Mouse (Mus musculus): ENCODE measurements around the gene Tpm4. TPM values are rescaled to one million over a fixed set of nuclear protein-coding genes. Genes with fewer than 3 reads are reported as not detected.
A peak's percentile ranks its signal among the peaks of the same experiment; 100 is the strongest.
"Not testable (repeated sequence)": the region's sequence is repeated elsewhere in the genome, so short reads cannot be mapped to it uniquely, and the experiment has no call there.

Gene Tpm4
- 77.7 and 84.6 TPM in 2 replicates for polyA plus RNA-seq (2015; fragmentation: Nextera tagmentation; extraction: Ambion mirVana)

GRCm38 (mm10) chr8:72134756-72135445, at the start of gene Tpm4:
Tpm4 (plus strand) TSS chr8:72134975.
- 2% methylated on average over 40 of the region's 49 CpGs for WGBS (ENCODE audit: insufficient replicate concordance)
- Histone ChIP-seq H3K9ac (ENCODE audit: low read depth, low read length) (peak within 1 kb of the TSS; percentile 67), H3K36me3 (ENCODE audit: control insufficient read depth, insufficient read depth) (no peaks in the 10 kb centered on the region; the same call in 1 of the 2 replicates), H3K4me3 (ENCODE audit: low read depth, low read length) (peak within 1 kb of the TSS; percentile 65), H3K27me3 (ENCODE audit: control insufficient read depth, insufficient read depth, low read depth, low read length) (peaks cover 27% of the 10 kb centered on the region), H3K4me1 (ENCODE audit: control insufficient read depth, low read depth, low read length) (peaks cover 3% of the 10 kb centered on the region; the same call in 1 of the 2 replicates), H3K4me2 (ENCODE audit: low read depth, low read length) (peak within 1 kb of the TSS; percentile 67), H3K9me3 (replicated peaks; ENCODE audit: control insufficient read depth, low read length) (no peaks in the 10 kb centered on the region), H3K27ac (ENCODE audit: low read length) (peak within 1 kb of the TSS; percentile 83)
- ATAC-seq (ENCODE audit: low read depth) = peak; percentile 84

- H3K36me3 ChIP-seq (ENCODE audit: control insufficient read depth, insufficient read depth); H3K4me3 ChIP-seq (ENCODE audit: low read depth, low read length); H3K27me3 ChIP-seq (ENCODE audit: control insufficient read depth, insufficient read depth, low read depth, low read length); H3K9me3 ChIP-seq (replicated peaks; ENCODE audit: control insufficient read depth, low read length); ATAC-seq (ENCODE audit: low read depth); H3K4me2 ChIP-seq (ENCODE audit: low read depth, low read length); H3K9ac ChIP-seq (ENCODE audit: low read depth, low read length); H3K27ac ChIP-seq (ENCODE audit: low read length); H3K4me1 ChIP-seq (ENCODE audit: control insufficient read depth, low read depth, low read length): not testable (repeated sequence)
- WGBS (ENCODE audit: insufficient replicate concordance) = 62% methylated on average over 3 of the region's 3 CpGs
Measured at GRCm38 (mm10) chr8:72087611-72088010, 47.2 kb upstream of the Tpm4 start.

GRCm38 (mm10) chr8:72096721-72097120, 38.1 kb upstream of the Tpm4 start:
- H3K27ac ChIP-seq (ENCODE audit: low read length) = not testable (repeated sequence)

GRCm38 (mm10) chr8:72099377-72100103, 35.2 kb upstream of the Tpm4 start:
- ATAC-seq (ENCODE audit: low read depth); H3K4me3 ChIP-seq (ENCODE audit: low read depth, low read length); H3K9me3 ChIP-seq (replicated peaks; ENCODE audit: control insufficient read depth, low read length); H3K36me3 ChIP-seq (ENCODE audit: control insufficient read depth, insufficient read depth); H3K4me1 ChIP-seq (ENCODE audit: control insufficient read depth, low read depth, low read length); H3K27ac ChIP-seq (ENCODE audit: low read length); H3K9ac ChIP-seq (ENCODE audit: low read depth, low read length); H3K27me3 ChIP-seq (ENCODE audit: control insufficient read depth, insufficient read depth, low read depth, low read length); H3K4me2 ChIP-seq (ENCODE audit: low read depth, low read length): not testable (repeated sequence)
- WGBS (ENCODE audit: insufficient replicate concordance) = 46% methylated on average over 6 of the region's 7 CpGs

More at GRCm38 (mm10) chr8:72096721-72097120, 38.1 kb upstream of the Tpm4 start:
- H3K4me2 ChIP-seq (ENCODE audit: low read depth, low read length); H3K36me3 ChIP-seq (ENCODE audit: control insufficient read depth, insufficient read depth); H3K9me3 ChIP-seq (replicated peaks; ENCODE audit: control insufficient read depth, low read length); H3K9ac ChIP-seq (ENCODE audit: low read depth, low read length); H3K4me1 ChIP-seq (ENCODE audit: control insufficient read depth, low read depth, low read length); H3K27me3 ChIP-seq (ENCODE audit: control insufficient read depth, insufficient read depth, low read depth, low read length); H3K4me3 ChIP-seq (ENCODE audit: low read depth, low read length); ATAC-seq (ENCODE audit: low read depth): not testable (repeated sequence)

GRCm38 (mm10) chr8:72105165-72105564, 29.6 kb upstream of the Tpm4 start:
- no peak overlapping the region for H3K4me3 ChIP-seq (ENCODE audit: low read depth, low read length)
- peaks cover 2% of the 10 kb centered on the region; the same call in 1 of the 2 replicates for H3K9me3 ChIP-seq (replicated peaks; ENCODE audit: control insufficient read depth, low read length)
- H3K36me3 ChIP-seq (ENCODE audit: control insufficient read depth, insufficient read depth) = no peaks in the 10 kb centered on the region
- no peak for ATAC-seq (ENCODE audit: low read depth)
- no peak overlapping the region for H3K27ac ChIP-seq (ENCODE audit: low read length)
- H3K9ac ChIP-seq (ENCODE audit: low read depth, low read length) = no peak overlapping the region
- no peak overlapping the region for H3K4me2 ChIP-seq (ENCODE audit: low read depth, low read length)
- H3K4me1 ChIP-seq (ENCODE audit: control insufficient read depth, low read depth, low read length) = no peaks in the 10 kb centered on the region
- 14% methylated on average over 4 of the region's 4 CpGs for WGBS (ENCODE audit: insufficient replicate concordance)
- H3K27me3 ChIP-seq (ENCODE audit: control insufficient read depth, insufficient read depth, low read depth, low read length) = no peaks in the 10 kb centered on the region

GRCm38 (mm10) chr8:72106740-72107139, 28.0 kb upstream of the Tpm4 start, which contains the start of gene Olfr374:
Olfr374 (plus strand) TSS chr8:72107040.
- ATAC-seq (ENCODE audit: low read depth) = no peak
- H3K27ac ChIP-seq (ENCODE audit: low read length) = no peak within 1 kb of the TSS
- WGBS (ENCODE audit: insufficient replicate concordance) = 78% methylated on average over 3 of the region's 3 CpGs
- H3K4me2 ChIP-seq (ENCODE audit: low read depth, low read length) = no peak within 1 kb of the TSS
- peaks cover 2% of the 10 kb centered on the region; the same call in 1 of the 2 replicates for H3K9me3 ChIP-seq (replicated peaks; ENCODE audit: control insufficient read depth, low read length)
- H3K9ac ChIP-seq (ENCODE audit: low read depth, low read length) = no peak within 1 kb of the TSS
- H3K27me3 ChIP-seq (ENCODE audit: control insufficient read depth, insufficient read depth, low read depth, low read length) = no peaks in the 10 kb centered on the region
- H3K4me3 ChIP-seq (ENCODE audit: low read depth, low read length) = no peak within 1 kb of the TSS
- H3K36me3 ChIP-seq (ENCODE audit: control insufficient read depth, insufficient read depth) = no peaks in the 10 kb centered on the region
- H3K4me1 ChIP-seq (ENCODE audit: control insufficient read depth, low read depth, low read length) = no peaks in the 10 kb centered on the region

- ATAC-seq (ENCODE audit: low read depth) = no peak
Measured at GRCm38 (mm10) chr8:72110876-72111275, 23.9 kb upstream of the Tpm4 start.

GRCm38 (mm10) chr8:72112486-72112885, 22.3 kb upstream of the Tpm4 start:
- Histone ChIP-seq H3K4me3 (ENCODE audit: low read depth, low read length) (no peak overlapping the region), H3K27ac (ENCODE audit: low read length) (no peak overlapping the region), H3K4me2 (ENCODE audit: low read depth, low read length) (no peak overlapping the region), H3K4me1 (ENCODE audit: control insufficient read depth, low read depth, low read length) (no peaks in the 10 kb centered on the region), H3K36me3 (ENCODE audit: control insufficient read depth, insufficient read depth) (no peaks in the 10 kb centered on the region), H3K27me3 (ENCODE audit: control insufficient read depth, insufficient read depth, low read depth, low read length) (no peaks in the 10 kb centered on the region), H3K9me3 (replicated peaks; ENCODE audit: control insufficient read depth, low read length) (no peaks in the 10 kb centered on the region), H3K9ac (ENCODE audit: low read depth, low read length) (no peak overlapping the region)
- no peak for ATAC-seq (ENCODE audit: low read depth)
- WGBS (ENCODE audit: insufficient replicate concordance) = 48% methylated on average over 3 of the region's 3 CpGs

More at GRCm38 (mm10) chr8:72110876-72111275, 23.9 kb upstream of the Tpm4 start:
- Histone ChIP-seq H3K27me3 (ENCODE audit: control insufficient read depth, insufficient read depth, low read depth, low read length) (no peaks in the 10 kb centered on the region), H3K4me2 (ENCODE audit: low read depth, low read length) (no peak overlapping the region), H3K4me3 (ENCODE audit: low read depth, low read length) (no peak overlapping the region), H3K9me3 (replicated peaks; ENCODE audit: control insufficient read depth, low read length) (no peaks in the 10 kb centered on the region), H3K27ac (ENCODE audit: low read length) (no peak overlapping the region), H3K36me3 (ENCODE audit: control insufficient read depth, insufficient read depth) (no peaks in the 10 kb centered on the region), H3K9ac (ENCODE audit: low read depth, low read length) (no peak overlapping the region), H3K4me1 (ENCODE audit: control insufficient read depth, low read depth, low read length) (no peaks in the 10 kb centered on the region)
- WGBS (ENCODE audit: insufficient replicate concordance) = 56% methylated on average over 6 of the region's 6 CpGs

- Histone ChIP-seq H3K4me1 (ENCODE audit: control insufficient read depth, low read depth, low read length) (no peaks in the 10 kb centered on the region), H3K27me3 (ENCODE audit: control insufficient read depth, insufficient read depth, low read depth, low read length) (no peaks in the 10 kb centered on the region), H3K9me3 (replicated peaks; ENCODE audit: control insufficient read depth, low read length) (no peaks in the 10 kb centered on the region), H3K27ac (ENCODE audit: low read length) (no peak overlapping the region), H3K9ac (ENCODE audit: low read depth, low read length) (no peak overlapping the region), H3K4me3 (ENCODE audit: low read depth, low read length) (no peak overlapping the region), H3K36me3 (ENCODE audit: control insufficient read depth, insufficient read depth) (no peaks in the 10 kb centered on the region), H3K4me2 (ENCODE audit: low read depth, low read length) (no peak overlapping the region)
- no peak for ATAC-seq (ENCODE audit: low read depth)
- 70% methylated on average over 2 of the region's 2 CpGs for WGBS (ENCODE audit: insufficient replicate concordance)
Measured at GRCm38 (mm10) chr8:72115202-72115601, 19.6 kb upstream of the Tpm4 start.
